Mouse (Mus musculus): ENCODE data around the gene 1700003E16Rik.

Gene 1700003E16Rik

GRCm38 (mm10) chr6:83156259-83156684, at the start of gene 1700003E16Rik, which contains the start of gene Wdr54:
1700003E16Rik (plus strand) TSS chr6:83156404.
Wdr54 (minus strand) TSS chr6:83156397.
- peak; percentile 67 for DNase-seq (ENCODE audit: extremely low spot score, low read depth, low spot score)

- no peak for DNase-seq (ENCODE audit: extremely low spot score, low read depth, low spot score)
Measured at GRCm38 (mm10) chr6:83107566-83108400, 48.4 kb upstream of the 1700003E16Rik start.

- DNase-seq (ENCODE audit: extremely low spot score, low read depth, low spot score) = no peak
Measured at GRCm38 (mm10) chr6:83108762-83109668, 47.2 kb upstream of the 1700003E16Rik start, which contains the start of gene Mrpl53. Mrpl53 (plus strand) TSS chr6:83109040.

- no peak for DNase-seq (ENCODE audit: extremely low spot score, low read depth, low spot score)
Measured at GRCm38 (mm10) chr6:83111510-83112136, 44.6 kb upstream of the 1700003E16Rik start.

GRCm38 (mm10) chr6:83115011-83115671, 41.1 kb upstream of the 1700003E16Rik start, which contains the start of gene Mogs:
Mogs (plus strand) TSS chr6:83115496.
- DNase-seq (ENCODE audit: extremely low spot score, low read depth, low spot score) = no peak

GRCm38 (mm10) chr6:83115682-83116372, 40.4 kb upstream of the 1700003E16Rik start:
- DNase-seq (ENCODE audit: extremely low spot score, low read depth, low spot score) = no peak

DNA sequence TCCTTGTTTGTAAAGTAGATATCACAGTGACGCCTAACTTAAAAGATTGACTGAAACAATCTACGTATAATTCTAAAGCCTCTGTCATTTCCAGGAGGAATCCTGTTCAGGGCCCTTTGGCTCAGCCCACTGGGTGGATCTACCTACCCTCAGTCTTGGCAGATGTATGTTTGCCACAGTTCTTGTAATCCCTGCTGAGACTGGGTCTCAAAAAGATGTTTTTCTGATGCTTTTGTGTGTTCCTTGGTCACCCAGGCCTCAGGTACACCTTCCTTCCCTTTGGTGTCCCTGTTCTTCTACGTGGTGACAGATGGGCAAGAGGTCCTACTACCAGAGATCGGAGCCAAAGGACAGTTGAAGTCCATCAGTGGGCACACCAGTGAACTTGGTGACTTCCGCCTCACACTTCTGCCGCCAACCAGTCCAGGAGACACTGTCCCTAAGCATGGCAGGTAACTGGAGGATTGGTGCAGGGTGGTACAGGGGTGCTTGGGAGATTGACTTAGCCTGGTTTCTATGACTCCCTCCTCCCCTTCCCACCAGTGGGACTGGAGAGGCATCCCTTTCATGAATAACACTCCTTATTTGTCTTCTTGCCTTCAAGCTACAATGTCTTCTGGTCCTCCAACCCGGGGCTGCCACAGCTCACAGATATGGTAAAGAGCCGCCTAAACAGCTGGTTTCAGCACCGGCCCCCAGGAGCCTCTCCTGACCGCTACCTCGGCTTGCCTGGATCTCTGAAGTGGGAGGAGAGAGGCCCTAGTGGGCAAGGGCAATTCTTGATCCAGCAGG, 39.6 kb upstream of the 1700003E16Rik start:
- DNase-seq (ENCODE audit: extremely low spot score, low read depth, low spot score) = no peak

DNA sequence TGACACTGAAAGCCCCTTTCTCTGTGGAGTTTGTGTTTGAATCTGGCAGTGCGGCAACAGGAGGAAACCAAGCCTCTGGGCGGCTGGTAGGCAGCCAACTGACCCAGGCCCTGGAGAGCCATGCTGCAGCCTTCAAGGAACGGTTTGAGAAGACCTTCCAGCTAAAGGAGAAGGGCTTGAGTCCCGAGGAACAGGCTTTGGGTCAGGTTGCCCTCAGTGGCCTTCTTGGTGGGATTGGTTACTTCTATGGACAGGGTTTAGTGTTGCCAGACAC, 39.1 kb upstream of the 1700003E16Rik start:
- DNase-seq (ENCODE audit: extremely low spot score, low read depth, low spot score) = no peak

DNA sequence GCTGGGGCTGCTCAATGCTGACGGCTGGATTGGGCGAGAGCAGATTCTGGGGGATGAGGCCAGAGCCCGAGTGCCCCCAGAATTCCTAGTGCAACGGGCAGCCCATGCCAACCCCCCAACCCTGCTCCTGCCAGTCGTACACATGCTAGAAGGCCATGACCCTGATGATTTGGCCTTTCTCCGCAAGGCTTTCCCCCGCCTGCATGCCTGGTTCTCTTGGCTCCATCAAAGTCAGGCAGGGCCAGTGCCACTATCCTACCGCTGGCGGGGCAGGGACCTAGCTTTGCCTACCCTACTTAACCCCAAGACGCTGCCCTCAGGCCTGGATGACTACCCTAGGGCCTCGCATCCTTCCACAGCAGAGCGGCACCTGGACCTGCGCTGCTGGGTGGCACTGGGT, 38.6 kb upstream of the 1700003E16Rik start:
- DNase-seq (ENCODE audit: extremely low spot score, low read depth, low spot score) = no peak

DNA sequence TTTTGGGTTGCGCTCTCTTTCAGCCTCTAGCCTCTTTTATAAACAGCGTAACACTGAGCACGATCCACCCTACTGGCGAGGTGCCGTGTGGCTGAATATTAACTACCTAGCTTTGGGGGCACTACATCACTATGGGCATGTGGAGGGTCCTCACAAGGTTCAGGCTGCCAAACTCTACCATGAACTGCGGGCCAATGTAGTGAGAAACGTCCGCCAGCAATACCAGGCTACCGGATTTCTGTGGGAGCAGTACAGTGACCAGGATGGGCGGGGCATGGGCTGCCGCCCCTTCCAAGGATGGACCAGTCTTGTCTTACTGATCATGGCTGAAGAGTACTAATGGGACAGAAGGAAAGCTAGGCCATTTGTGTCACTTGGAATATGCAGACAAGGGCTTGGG, 37.8 kb upstream of the 1700003E16Rik start:
- DNase-seq (ENCODE audit: extremely low spot score, low read depth, low spot score) = no peak

- DNase-seq (ENCODE audit: extremely low spot score, low read depth, low spot score) = no peak
Measured at GRCm38 (mm10) chr6:83118825-83119733, 37.1 kb upstream of the 1700003E16Rik start.

DNA sequence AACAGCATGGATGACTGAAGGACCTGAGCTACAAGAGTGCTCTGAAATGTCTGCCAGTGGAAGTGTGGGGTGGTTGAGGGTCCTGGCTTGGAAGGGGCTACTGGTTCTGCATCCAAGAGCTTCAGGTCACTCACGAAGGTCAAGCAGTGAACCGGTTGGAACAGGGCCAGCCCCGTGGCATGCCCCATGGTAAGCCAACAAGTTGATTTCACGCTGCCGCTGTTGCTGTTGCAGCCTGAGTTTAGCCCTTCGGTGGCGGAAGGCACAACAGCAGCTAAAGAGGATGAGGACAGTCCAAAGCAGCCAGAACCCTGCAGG, 36.5 kb upstream of the 1700003E16Rik start:
- no peak for DNase-seq (ENCODE audit: extremely low spot score, low read depth, low spot score)

DNA sequence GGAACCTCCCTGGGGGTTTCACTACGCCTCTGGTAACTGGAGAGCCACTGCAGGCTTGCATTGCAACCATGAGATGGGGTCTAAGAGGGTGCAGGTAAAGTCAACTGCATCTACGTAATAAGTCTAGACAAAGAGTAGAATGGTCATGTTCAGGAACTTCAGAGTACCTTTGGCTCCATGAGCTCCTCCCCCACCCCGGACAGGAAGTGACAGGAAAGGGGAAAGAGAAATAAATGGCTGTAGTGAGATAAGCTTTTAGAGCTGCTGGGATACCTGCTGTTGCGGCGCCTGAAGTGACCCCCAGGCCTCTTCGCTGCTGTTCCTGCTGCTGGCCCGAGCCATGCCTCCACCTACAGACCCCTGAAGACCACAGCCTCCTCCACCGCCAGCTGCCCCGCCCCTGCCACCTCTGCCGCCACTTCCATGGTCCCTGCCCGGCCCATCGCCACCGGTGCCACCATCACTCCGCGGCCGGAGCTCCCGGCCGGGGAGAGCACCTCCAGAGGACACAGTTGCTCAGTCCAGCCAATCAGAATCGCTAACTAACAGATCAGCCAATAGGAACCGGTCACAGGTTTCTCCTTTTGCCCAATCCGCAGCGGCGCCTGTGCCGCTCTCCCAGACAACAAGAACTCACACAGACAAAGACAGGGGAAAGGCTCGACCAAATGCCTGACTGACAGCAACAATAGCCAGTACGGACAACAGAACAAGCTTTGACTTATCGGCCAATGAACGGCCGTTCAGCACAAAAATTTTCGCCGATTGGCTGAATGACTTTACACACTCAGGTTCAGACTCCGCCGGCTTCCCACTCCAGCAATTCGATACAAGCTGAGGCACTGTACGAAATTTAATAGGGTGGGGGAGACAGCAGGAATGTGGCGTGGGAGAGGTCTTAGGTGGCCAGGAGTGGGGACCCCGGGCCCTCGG, 35.0 kb upstream of the 1700003E16Rik start, which contains the start of gene Wbp1:
Gene Wbp1 (minus strand): TSS at position 630 of the 933 bp plus-strand sequence.
- DNase-seq (ENCODE audit: extremely low spot score, low read depth, low spot score) = peak; percentile 99

DNA sequence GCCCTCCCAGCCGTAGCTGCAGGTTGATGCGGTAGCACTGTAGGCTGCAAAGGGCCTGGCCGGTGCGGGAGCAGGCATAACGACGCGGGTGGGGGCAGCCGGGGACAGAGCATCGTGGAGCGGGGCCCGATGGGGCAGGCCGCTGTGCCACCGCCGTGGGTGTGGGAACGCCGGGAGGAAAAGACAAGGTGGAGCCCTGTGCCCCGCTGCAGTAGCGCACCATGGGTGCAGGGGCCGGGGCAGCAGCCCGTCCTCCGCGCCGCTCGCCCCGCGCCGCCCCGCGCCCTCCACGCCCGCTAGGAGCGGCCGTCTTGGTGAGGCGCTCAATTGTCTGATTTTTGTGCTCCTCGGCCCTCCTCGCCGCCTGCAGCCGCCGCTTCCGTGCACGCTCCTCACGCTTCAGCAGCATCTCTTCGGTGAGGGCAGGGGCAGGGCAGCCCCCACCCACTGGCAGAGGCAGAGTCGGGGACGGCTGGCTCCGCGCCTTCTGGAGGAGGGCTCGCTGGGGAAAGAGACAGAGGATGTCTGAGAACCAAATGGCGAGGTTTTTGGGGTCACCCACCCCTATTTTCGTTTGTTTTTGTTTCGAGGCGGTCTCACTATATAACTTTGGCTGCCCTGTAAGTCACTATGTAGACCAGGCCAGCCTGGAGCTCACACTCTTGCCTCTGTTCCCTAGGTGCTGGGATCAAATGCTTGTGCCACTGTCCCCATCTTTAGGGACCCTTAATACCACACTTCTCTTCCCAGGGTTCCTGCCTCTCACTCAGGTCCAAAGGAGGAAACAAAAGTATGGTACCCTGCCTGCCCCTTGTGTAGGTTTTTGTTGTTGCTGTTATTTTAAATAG, 34.1 kb upstream of the 1700003E16Rik start:
- no peak for DNase-seq (ENCODE audit: extremely low spot score, low read depth, low spot score)

DNA sequence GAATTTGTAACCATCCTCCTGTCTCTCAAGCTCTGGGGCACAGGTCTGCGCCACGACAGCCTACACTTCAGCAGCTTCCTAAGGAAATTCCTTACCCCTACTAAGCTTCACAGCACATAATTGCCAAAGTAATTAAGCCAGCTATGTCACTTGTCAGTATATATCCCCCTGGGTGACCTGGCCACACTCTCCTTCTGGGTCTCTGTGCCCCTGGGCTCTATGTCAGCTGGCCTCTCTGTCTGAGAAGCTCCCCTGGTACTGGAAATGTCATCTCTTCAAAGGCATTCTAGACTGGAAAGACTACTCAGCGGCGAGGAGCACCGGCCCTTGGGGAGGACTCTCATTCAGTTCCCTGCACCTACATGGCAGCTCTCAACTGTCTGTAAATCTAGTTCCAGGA, 33.2 kb upstream of the 1700003E16Rik start:
- DNase-seq (ENCODE audit: extremely low spot score, low read depth, low spot score) = no peak

- peak; percentile 91 for DNase-seq (ENCODE audit: extremely low spot score, low read depth, low spot score)
Measured at GRCm38 (mm10) chr6:83124851-83125312, 31.3 kb upstream of the 1700003E16Rik start.

Measured in hindlimb bud, embryonic 11.5 days (tissue).